Mouse (Mus musculus): ENCODE data around the gene Gpr34. TPM values are rescaled to one million over a fixed set of nuclear protein-coding genes. Genes with fewer than 3 reads are reported as not detected.

Gene Gpr34
- 1.2 TPM in 2 replicates for polyA plus RNA-seq (2012; rRNA removed)

DNA sequence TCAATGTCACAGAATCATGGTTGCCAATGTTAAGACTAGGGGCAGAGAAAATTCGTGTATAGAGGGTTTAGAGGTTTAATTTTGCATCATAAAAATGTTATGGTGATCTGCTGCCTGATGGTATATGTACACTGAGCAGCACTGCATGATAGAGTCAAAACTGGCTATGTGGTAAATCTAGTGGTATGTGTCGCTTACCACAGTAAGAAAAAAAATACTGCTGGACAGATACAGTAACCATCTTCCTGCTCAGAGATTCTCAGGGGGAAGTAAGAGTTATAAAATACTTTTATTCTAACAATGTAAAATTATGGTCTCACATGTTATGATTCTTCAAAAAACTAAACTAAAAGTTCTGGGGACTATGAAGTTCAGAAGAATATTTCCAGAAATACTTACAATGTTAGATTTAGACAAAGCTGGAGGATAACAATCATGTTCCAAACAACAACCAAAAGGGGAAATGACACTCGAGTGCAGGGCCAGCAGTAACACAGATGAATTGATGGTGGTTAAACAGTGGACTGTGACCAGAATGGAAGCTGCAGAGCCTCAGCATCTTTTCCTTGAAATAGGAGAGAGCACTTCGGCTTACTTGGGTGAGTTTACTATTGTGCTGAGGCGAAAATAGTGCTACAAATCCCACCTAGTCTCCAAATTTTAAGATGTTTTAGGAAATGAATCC lies at the start of gene Gpr34:
Gene Gpr34, plus strand, starts transcription at position 491 of the 685 bp plus-strand sequence.
- no peak for DNase-seq (ENCODE audit: low read depth)

DNA sequence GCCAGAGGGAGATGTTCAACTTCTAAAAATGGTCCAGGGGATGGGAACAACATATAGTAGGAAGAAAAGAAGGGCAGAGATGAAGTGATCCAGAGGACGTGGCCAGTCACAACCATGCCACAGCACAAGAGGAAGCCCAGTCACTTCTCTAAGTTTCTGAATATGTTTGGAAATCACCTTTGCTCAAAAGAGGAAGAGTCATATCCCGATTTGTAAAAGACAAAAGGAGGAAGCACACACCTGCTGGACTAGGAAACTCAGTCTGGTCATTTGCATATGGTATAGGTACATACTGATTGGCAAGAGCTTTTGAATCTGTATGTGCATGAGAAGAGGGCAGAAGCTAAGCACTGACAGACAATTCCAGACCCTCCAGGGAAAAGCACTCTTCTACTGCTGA lies 32.5 kb upstream of the Gpr34 start:
- no peak for DNase-seq (ENCODE audit: low read depth)

DNA sequence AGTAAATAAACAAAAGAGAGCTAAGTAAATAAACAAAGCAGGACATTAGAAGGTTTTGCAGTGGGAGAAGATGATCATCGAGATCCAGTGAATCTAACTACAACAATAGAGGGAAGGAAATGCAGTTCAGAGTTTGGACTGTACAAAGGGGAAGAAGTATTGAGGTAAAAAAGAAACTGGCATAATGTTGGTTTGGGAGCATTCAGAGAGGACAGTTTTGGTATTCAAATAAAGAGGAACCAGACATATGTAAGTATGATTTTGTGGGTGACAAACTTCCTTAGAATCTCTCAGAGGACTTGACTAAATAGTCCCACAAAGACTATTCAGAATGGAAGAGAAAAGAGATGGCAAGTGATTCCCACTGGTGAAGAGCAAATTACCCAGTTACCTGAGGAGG lies 31.9 kb upstream of the Gpr34 start:
- no peak for DNase-seq (ENCODE audit: low read depth)

DNA sequence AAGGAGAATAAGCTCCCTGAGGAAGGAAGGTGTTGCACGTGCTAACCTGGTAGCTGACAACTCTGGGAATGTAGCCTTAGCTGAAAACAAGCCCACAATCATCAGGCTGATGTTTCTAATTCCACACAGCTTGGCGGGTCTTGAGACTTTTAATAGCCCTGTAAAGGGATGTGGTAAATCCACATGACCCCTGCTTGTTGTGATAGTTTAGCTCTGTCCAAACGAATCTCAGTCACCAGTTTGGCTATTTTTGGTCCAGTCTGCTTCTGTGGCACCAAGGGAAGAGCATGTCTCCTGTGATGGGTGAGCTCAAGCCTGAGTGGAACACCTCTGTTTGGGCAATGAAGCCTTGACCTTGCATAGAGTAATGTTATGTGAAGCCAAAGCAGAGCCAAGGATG lies 25.1 kb upstream of the Gpr34 start:
- no peak for DNase-seq (ENCODE audit: low read depth)

DNA sequence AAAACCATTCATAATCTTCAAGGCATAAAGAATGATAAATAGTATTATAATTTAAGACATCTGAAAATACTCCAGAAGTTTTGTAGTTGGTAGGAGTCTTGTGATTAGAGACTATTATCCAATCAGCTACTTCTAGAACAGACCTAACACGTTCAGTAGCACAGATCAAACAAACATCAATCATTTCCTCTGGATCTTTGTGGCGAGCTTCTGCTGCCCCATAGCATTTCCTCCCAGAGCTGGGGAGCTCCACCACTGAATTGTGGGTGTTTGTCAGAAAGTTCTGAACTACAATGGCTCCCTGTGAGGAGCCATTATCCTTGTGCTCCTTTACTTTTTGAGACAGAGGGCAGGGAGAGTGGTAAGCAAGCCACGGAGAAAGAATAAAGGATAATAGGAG lies 24.1 kb upstream of the Gpr34 start:
- no peak for DNase-seq (ENCODE audit: low read depth)

DNA sequence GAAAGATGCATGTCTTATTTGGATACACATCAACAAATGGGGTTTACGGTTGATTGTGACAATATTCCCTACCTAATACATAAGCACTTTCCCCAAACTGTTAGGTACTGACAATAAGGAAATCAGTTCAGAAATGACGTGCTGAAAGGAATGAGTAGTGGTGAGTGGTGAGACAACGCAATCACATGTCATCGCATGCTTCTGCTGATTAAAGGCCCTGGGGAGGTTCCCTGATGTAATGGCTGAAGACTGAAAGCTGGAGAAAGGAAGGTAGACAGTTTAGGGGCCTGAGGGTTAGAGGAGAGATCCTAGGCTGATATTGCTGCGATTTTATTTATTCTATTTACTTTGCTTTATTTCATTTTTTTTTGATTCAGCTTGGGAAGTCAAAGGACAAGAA lies 20.8 kb upstream of the Gpr34 start:
- no peak for DNase-seq (ENCODE audit: low read depth)

DNA sequence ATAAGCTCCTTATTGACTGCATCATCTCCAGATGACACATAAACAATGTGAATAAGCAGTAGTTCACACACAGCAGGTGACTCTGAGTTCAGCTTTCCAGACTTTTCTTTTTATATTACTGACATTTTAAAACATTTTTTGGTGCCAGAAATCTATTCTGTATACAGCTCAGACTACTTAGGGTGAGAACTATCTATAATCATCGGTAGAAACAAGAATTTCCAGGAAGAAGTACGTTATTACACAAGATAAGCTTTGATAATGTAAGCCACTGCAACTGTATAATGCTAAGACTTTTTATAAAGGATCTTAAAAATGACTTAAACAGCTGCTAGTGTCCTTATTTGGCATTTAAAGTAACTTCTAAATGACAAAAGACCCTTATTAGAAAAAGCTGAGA lies 19.8 kb upstream of the Gpr34 start:
- no peak for DNase-seq (ENCODE audit: low read depth)

DNA sequence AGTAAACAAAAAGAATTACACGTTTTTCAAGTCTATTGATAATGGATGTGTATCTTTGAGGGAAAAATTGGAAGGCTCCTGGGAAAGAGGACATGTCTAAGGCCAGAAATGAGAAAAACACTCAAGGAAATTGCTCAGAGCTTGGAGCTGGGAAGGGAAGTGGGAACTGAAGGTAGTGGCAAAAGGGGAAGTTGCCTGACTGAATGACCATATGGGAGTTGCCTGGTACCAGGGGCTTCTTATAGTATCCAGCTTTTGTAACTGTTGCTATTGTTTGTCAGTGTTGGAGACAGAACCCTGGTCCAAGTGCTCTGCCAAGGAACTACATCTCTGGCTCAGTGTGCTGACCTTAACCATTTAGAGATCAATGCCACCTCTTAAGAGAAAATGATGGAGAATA lies 15.2 kb upstream of the Gpr34 start:
- no peak for DNase-seq (ENCODE audit: low read depth)

DNA sequence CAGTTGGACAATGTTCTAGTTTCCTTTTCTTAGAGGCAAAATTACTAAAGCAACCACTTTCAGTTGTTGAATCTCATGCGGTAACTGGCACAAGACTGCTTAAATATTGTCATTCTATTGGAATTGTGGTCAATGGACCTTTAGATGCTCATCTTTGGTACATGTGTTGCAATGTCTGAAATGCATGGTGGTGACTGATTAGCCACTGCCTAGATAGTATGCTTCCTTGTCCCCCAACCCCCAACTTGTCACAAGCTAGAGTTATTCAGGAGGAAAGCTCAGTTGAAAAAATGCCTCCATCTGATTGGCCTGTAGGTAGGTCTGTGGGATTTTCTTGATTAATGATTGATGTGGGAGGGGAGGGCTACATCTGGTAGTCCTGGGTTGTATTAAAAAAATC lies 14.6 kb upstream of the Gpr34 start:
- no peak for DNase-seq (ENCODE audit: low read depth)

DNA sequence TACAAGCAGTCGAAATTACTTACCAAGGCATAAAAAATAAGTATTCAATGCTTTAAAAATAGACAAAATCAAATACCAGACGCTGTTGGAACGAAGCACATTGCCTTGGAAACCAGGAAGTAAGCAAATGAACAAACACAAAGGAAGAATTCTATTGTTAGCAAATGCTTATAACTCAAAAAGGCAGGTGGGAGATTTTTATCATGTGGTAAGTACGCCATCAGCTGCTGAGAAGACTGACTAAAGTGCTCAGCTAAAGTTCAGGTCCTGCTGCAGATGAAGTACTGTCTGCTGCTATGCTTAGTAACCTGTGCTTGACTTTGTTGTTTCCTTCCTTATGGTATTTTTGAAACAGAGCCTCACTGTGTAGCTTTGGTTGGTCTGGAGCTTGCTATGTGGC lies 13.4 kb upstream of the Gpr34 start:
- no peak for DNase-seq (ENCODE audit: low read depth)

DNA sequence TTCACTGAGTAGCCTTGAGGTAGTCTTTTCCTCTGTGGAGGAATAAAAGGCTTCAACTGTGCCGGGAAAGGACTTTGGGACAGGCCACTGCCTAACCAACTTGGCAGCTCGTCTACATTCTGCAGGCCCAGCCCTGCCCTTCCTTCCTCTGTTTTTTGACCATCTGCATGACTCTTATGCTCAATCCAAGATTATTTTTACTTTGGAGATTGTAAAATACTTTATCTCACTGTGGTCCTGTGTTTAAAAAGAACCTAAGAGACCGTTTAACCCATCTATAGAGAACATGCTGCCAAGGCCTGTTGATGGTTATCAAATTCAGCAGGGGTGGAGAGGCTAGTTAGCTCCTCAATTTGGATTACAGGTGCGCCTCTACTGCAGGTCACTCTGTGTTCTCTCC lies 10.4 kb upstream of the Gpr34 start:
- no peak for DNase-seq (ENCODE audit: low read depth)

DNA sequence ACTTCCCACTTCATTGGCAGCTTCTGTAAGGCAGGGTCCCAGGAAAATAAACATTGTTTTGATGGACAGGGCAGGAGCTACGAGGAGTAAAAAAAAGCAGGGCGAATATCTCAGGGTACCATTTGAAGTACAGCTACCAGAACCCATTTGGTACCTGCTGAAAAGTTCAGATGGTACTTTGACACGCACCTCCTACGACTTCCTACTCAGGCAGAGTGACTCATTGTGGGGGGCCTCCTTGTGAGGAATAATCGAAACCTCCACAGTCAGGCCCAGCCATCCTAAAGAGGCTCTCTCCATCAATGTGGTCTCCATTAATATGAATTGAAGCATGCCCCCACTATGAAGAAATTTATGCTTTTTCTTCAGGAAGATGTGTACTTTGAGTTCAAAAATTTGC lies 9.2 kb upstream of the Gpr34 start:
- DNase-seq (ENCODE audit: low read depth), result no peak

DNA sequence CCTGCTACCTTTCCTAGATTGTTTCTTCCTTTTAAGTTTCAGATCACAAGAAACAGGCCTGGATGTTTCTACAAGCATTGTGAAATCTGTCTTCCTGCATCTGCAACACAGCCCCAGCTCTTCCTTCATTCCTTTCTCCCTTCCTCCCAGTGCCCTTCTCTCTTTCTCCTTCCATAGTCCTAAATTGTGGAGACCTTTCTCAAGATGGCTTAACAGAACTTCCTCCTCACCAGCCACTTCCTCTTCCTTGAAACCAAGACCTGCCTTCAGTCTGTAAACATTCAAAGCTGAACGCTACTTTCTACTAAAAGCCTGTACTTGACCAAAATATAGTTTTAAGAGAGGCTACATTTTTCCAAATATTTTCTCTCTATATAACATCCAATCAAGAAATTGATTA lies 4.5 kb downstream of the Gpr34 start:
- DNase-seq (ENCODE audit: low read depth), result no peak

DNA sequence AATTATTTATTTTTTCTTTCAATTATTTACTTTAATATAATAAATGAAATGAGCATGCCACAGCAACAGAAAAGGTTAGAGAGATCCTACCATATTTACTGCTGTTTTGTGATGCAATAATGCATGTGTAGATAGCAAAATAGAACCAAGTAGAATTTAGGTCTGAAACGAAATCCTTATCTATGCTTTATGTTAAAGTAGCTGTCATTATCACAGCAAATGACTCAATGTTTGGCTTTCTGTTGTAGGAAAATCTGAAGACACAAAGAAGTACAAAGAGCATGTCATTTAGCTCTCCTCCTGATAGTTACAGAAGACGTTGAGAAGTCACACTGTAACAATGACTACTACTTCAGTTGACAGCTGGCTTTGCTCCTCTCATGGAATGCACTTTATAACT lies 7.0 kb downstream of the Gpr34 start:
- DNase-seq (ENCODE audit: low read depth), result no peak

DNA sequence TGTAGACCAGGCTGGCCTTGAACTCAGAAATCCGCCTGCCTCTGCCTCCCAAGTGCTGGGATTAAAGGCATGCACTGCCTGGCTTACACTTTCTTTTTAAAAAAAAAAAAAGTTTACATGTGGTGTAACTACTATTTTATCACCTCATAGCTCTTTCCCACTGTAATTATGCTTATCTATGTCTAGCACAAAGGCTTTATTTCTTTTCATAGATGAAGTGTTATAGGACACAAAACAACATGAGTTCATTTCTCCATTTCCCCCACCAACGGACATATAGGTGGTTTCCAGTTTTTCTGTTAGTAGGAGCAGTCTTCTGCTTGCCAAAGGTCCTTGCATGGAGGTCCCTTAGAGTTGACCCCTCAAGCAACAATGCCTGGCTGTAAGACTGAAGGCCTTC lies 20.0 kb downstream of the Gpr34 start:
- no peak for DNase-seq (ENCODE audit: low read depth)

DNA sequence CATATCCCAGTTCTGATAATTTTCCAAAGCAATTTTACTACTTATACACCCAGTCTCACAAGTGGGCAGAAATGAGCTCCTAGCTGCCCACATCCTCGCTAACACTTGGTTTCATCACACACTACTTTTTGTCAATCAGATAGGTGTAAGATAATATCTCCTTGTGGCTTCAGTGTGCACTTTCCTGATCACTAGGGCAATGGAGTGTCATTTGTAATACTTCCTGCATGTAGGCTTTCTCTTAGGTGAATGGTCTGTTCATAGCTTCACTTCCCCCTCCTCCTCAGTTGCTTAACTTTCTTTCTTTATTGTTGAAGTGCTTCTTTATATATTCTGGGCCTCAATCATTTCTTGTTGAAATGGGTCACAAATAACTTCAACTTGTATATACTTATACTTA lies 20.4 kb downstream of the Gpr34 start:
- DNase-seq (ENCODE audit: low read depth), result no peak

DNA sequence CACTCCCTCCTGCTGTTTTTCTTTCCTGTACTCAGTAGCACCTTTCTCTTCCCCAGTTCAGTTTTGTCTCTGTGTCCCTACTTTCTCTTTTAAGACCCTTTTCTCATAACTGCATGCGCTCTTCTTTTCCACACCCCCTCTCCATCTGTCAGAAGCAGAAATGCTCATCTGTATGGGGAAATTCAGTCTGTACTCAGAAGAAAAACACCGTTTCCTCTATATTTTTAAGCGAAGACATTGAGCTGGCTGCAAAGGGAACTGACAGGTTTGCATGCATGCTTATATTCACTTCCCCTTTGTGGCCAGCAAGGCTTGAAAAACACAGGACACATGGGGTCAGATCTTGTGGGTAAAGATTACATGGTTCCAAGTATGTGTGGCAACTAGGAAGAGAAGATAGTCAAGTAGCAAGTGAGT lies 23.1 kb downstream of the Gpr34 start:
- no peak for DNase-seq (ENCODE audit: low read depth)

DNA sequence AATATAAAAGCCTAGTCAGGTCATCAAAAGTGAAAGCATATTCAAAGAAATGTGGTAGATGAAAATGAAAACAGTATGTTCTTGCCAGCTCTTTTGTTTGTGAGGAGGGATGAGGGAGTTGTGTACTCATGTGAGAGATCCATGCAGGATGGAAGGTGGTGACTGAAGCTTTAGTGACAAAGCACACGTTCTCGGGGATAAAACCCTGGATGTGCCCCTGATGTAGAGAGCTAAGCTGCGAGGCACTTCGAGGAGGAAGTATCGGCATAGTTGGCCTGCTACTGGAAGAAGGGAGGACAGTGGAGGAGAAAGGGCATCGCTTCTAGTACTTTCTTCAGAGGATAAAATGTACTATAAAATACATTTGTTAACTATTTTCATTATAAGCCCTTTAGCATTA lies 24.0 kb downstream of the Gpr34 start:
- DNase-seq (ENCODE audit: low read depth), result no peak

DNA sequence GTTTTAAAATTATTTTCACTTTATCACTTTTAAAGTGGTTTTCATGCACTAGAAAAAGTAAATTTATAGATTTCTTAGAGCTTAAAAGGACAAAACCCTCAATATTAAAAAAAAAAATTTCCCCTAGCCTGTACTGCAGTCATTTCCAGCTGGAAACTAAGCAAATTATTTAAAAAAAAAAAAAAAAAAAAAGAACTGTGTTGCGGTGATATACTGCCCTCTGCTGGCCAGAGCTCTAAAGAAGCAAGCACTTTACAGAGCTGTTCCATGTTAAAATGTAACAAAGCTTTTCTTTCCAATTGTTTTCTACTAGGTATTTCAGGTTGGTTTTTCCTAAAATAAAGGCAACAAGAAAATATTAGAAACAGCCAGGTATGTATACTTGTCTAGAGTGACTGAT lies 24.8 kb downstream of the Gpr34 start:
- no peak for DNase-seq (ENCODE audit: low read depth)

DNA sequence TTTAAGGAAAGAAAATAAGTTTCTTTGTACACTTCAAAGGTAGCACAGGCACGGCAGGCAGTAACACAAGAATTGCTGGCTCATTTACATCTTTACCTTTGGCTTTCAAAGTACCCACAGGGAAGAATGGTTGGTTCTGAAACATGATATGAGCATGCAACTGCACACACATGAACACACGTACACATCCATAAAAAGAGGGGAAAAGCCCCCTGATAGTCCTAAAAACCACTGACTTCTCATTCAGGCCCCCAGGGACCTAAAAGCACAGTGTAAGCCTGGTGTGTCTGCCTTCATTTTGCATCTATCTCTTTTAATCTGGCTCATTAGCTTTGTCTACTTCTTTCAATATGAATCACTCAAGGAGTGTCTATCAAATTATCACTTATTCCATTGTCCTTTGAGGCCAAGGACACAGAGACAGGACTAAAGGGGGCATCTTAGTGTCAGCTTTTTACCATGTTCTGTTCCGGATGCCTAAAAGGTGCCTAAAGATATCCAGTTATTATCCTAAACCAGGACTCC lies 26.8 kb downstream of the Gpr34 start:
- no peak for DNase-seq (ENCODE audit: low read depth)

DNA sequence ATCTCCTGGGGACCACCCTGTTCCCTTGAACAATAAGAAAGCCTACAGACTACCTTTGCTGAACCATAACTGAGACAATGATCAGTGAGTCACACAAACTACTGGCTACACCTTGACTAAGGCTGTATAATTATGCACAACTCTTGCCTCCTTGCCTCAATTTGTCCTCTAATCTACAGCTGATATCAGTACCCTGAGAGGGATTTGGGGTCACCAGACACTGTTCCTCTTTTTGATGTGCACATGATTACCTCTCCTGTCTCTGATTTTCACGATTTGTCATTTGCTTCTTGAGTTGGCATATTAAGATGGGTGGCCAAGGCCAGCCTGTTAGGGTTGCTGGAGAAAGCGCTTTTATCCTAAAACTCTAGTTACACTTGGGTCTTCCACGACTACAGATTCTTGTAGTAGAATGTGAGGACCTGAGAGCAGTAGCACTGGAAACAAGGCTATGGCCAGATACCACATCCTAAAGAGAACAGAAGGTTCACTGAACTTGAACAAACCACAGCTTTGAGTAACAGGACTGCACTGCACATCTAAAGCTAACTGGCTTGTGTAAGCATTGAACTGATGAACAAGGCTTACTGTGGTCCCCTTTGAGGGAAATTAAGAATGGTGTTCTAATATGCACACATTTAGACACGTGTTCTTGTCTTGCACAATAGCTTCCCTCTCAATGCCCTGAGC lies 27.5 kb downstream of the Gpr34 start:
- DNase-seq (ENCODE audit: low read depth), result no peak

DNA sequence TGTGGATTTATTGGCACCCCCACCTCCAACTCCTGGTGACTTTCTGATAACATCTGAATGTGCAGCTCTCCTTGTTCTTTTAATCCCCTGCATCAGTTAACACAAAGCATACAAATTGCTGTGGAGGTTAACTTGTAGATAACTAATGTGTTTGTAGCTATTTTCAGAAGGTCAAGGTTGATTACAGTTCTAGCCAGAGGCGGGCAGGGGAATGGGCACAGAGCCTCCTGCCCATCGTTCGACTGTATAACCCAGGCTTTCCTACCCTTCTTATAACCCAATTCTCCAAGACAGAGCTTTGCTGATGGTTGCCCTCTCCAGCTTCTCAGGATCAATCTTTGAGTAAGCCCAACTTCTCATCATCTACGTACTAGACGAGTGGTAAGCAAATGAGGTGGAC lies 29.2 kb downstream of the Gpr34 start, which contains the start of gene Gpr82:
Gene Gpr82, plus strand, starts transcription at position 301 of the 400 bp plus-strand sequence.
- no peak for DNase-seq (ENCODE audit: low read depth)

DNA sequence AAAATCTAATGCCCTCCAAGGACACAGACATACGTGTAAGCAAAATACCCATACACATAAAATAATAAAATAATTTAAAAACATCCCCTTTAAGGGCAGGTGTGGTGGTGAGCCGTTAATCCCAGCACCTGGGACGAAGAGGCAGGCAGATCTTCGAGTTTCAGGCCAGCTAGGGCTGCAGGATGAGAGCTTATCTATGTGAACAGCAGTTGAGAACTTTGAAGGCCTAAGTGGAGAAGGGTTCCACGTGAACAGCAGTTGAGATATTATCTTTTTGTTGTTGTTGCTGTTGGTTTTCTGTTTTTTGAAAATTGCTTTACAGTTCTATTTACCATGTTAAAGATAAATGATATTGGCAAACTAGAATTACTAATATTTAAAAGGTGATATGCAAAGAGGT lies 37.0 kb downstream of the Gpr34 start:
- DNase-seq (ENCODE audit: low read depth), result no peak

DNA sequence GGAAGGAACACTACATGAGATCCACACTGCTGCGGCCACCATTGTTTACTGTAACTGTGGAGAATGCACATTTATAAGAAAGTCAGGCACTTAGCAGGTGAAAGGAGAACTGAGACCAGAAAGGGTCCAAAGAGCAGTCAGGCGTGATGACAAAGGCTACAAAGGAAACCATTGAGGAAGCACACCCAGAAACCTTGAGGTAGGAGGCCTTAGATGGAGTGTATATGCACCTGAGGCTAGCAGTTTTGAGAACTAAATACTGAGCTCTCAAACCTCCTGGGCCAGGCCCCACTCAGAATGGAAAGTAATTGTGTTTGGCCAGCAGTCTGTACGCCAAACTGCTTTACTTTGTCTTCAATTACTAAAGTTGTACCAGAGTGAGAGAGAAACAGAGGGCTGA lies 38.5 kb downstream of the Gpr34 start:
- no peak for DNase-seq (ENCODE audit: low read depth)

Data from gonadal fat pad, adult 2 months (tissue).